Mouse (Mus musculus) embryo, embryonic 10 days (tissue): ENCODE data around the gene Tecpr2.

Source experiments
- DNase-seq: peaks from one replicate; pipeline ENCODE4 v3.0.0-alpha.2; 2015; ENCODE audit warnings: low spot score

Tecpr2 gene

GRCm38 (mm10) chr12:110948082-110948909, 59.2 kb downstream of the Tecpr2 start:
- no peak for DNase-seq

- no peak for DNase-seq
These were observed 59.8 kb downstream of the Tecpr2 start for GRCm38 (mm10) chr12:110948910-110949201.

GRCm38 (mm10) chr12:110949410-110949809, 60.3 kb downstream of the Tecpr2 start:
- no peak for DNase-seq

GRCm38 (mm10) chr12:110950151-110950550, 61.1 kb downstream of the Tecpr2 start:
- DNase-seq = no peak

- DNase-seq = no peak
These were observed 62.2 kb downstream of the Tecpr2 start for GRCm38 (mm10) chr12:110951236-110951635.

- DNase-seq = no peak
These were observed 63.7 kb downstream of the Tecpr2 start for GRCm38 (mm10) chr12:110952628-110953385.

GRCm38 (mm10) chr12:110953443-110953842, 64.4 kb downstream of the Tecpr2 start:
- DNase-seq = no peak

- DNase-seq = no peak
These were observed 64.8 kb downstream of the Tecpr2 start for GRCm38 (mm10) chr12:110953900-110954299.

- no peak for DNase-seq
These were observed 65.4 kb downstream of the Tecpr2 start for GRCm38 (mm10) chr12:110954351-110954991.

GRCm38 (mm10) chr12:110961973-110962372, 72.9 kb downstream of the Tecpr2 start:
- DNase-seq = no peak

- DNase-seq = no peak
These were observed 76.4 kb downstream of the Tecpr2 start for GRCm38 (mm10) chr12:110965500-110965899.

- no peak for DNase-seq
These were observed 77.0 kb downstream of the Tecpr2 start for GRCm38 (mm10) chr12:110966079-110966478.

GRCm38 (mm10) chr12:110967146-110967545, 78.1 kb downstream of the Tecpr2 start:
- no peak for DNase-seq

- DNase-seq = no peak
These were observed 81.3 kb downstream of the Tecpr2 start for GRCm38 (mm10) chr12:110970408-110970807.

GRCm38 (mm10) chr12:110971972-110972371, 82.9 kb downstream of the Tecpr2 start:
- no peak for DNase-seq

- DNase-seq = no peak
These were observed 84.8 kb downstream of the Tecpr2 start for GRCm38 (mm10) chr12:110973829-110974228.

GRCm38 (mm10) chr12:110974295-110974694, 85.2 kb downstream of the Tecpr2 start:
- DNase-seq = no peak

GRCm38 (mm10) chr12:110974726-110975125, 85.7 kb downstream of the Tecpr2 start:
- no peak for DNase-seq

- no peak for DNase-seq
These were observed 86.3 kb downstream of the Tecpr2 start for GRCm38 (mm10) chr12:110975385-110975784.

- DNase-seq = no peak
These were observed 86.9 kb downstream of the Tecpr2 start for GRCm38 (mm10) chr12:110975838-110976468.

GRCm38 (mm10) chr12:110976589-110977344, 87.7 kb downstream of the Tecpr2 start:
- no peak for DNase-seq

- DNase-seq = no peak
These were observed 88.3 kb downstream of the Tecpr2 start for GRCm38 (mm10) chr12:110977345-110977733.
